Mouse (Mus musculus): Measurements from ENCODE around the gene Ache.

- no peak for TF ChIP-seq NELFE (IDR thresholded peaks at IDR 0.05; ENCODE audit: low read depth, low read length)
- TF ChIP-seq CTCF (conservative IDR thresholded peaks at IDR 0.05 in 1 of 2, IDR thresholded peaks at IDR 0.05 in 1 of 2; ENCODE audit: low read depth in 2 of 2, low read length in 2 of 2), result no peak
- TF ChIP-seq POLR2A (IDR thresholded peaks at IDR 0.05; ENCODE audit: low read depth, low read length), result no peak
- no peak for TF ChIP-seq MAX (IDR thresholded peaks at IDR 0.05; ENCODE audit: low read length)
- no peak for TF ChIP-seq ETS1 (conservative IDR thresholded peaks at IDR 0.05; ENCODE audit: low read depth, low read length)
- TF ChIP-seq RCOR1 (conservative IDR thresholded peaks at IDR 0.05; ENCODE audit: low read depth, low read length), result no peak
- no peak for TF ChIP-seq SIN3A (IDR thresholded peaks at IDR 0.05; ENCODE audit: low read length)
- no peak for TF ChIP-seq EP300 (IDR thresholded peaks at IDR 0.05; ENCODE audit: low read length)
- no peak for TF ChIP-seq ELF1 (IDR thresholded peaks at IDR 0.05; ENCODE audit: low read depth, low read length)
- no peak for TF ChIP-seq CHD1 (IDR thresholded peaks at IDR 0.05; ENCODE audit: low read depth, low read length)
- TF ChIP-seq TBP (conservative IDR thresholded peaks at IDR 0.05; ENCODE audit: low read depth, low read length), result no peak
- TF ChIP-seq E2F4 (IDR thresholded peaks at IDR 0.05; ENCODE audit: insufficient replicate concordance, low read depth, low read length), result no peak
Observed at GRCm38 (mm10) chr5:137338256-137338655, 50.9 kb downstream of the Ache start.

Measured in CH12.LX (cell line).